Mouse (Mus musculus): Measurements from ENCODE around the gene Misp. TPM values are rescaled to one million over a fixed set of nuclear protein-coding genes. Genes with fewer than 3 reads are reported as not detected.
A peak's percentile ranks its signal among the peaks of the same experiment; 100 is the strongest.

Misp gene
- polyA plus RNA-seq, 1 experiment from 2014 or later, result 0.92 TPM

GRCm38 (mm10) chr10:79783920-79784800, 36.6 kb upstream of the Misp start:
- Histone ChIP-seq H3K4me3 (no peak overlapping the region), H3K27me3 (peaks cover 11% of the 10 kb centered on the region), H3K27ac (replicated peaks) (no peak overlapping the region), H3K4me1 (replicated peaks) (peaks cover 17% of the 10 kb centered on the region), H3K36me3 (no peaks in the 10 kb centered on the region), H3K9me3 (no peaks in the 10 kb centered on the region), H3K9ac (no peak overlapping the region), H3K4me2 (no peak overlapping the region)
- no peak for ATAC-seq (ENCODE audit: low FRiP score, low read depth)
- WGBS, result 30% methylated on average over 27 of the region's 27 CpGs

GRCm38 (mm10) chr10:79788386-79789158, 32.2 kb upstream of the Misp start:
- 0 out of 2 replicates have a peak, but pooled peaks have one; percentile 10 for ATAC-seq (ENCODE audit: low FRiP score, low read depth)
- H3K36me3 ChIP-seq, result no peaks in the 10 kb centered on the region
- H3K9ac ChIP-seq, result no peak overlapping the region
- H3K4me3 ChIP-seq, result no peak overlapping the region
- WGBS, result 36% methylated on average over 7 of the region's 7 CpGs
- H3K9me3 ChIP-seq, result no peaks in the 10 kb centered on the region
- peaks cover 6% of the 10 kb centered on the region for H3K4me1 ChIP-seq (replicated peaks)
- H3K27ac ChIP-seq (replicated peaks), result no peak overlapping the region
- no peak overlapping the region for H3K4me2 ChIP-seq
- no peaks in the 10 kb centered on the region for H3K27me3 ChIP-seq

GRCm38 (mm10) chr10:79789581-79789980, 31.2 kb upstream of the Misp start:
- H3K4me3 ChIP-seq, result no peak overlapping the region
- no peak for ATAC-seq (ENCODE audit: low FRiP score, low read depth)
- WGBS, result 56% methylated on average over 2 of the region's 2 CpGs
- H3K9ac ChIP-seq, result no peak overlapping the region
- H3K4me1 ChIP-seq (replicated peaks), result peaks cover 11% of the 10 kb centered on the region
- no peaks in the 10 kb centered on the region for H3K27me3 ChIP-seq
- no peaks in the 10 kb centered on the region for H3K36me3 ChIP-seq
- no peak overlapping the region for H3K4me2 ChIP-seq
- no peaks in the 10 kb centered on the region for H3K9me3 ChIP-seq
- H3K27ac ChIP-seq (replicated peaks), result no peak overlapping the region

GRCm38 (mm10) chr10:79790861-79791260, 29.9 kb upstream of the Misp start, which contains the start of gene Prss57:
TSS of gene Prss57 (minus strand) at chr10:79790961.
- no peak for ATAC-seq (ENCODE audit: low FRiP score, low read depth)
- WGBS, result 89% methylated on average over 4 of the region's 4 CpGs
- Histone ChIP-seq H3K27me3 (no peaks in the 10 kb centered on the region), H3K36me3 (no peaks in the 10 kb centered on the region), H3K9me3 (no peaks in the 10 kb centered on the region), H3K4me3 (no peak within 1 kb of the TSS), H3K27ac (replicated peaks) (no peak within 1 kb of the TSS), H3K9ac (no peak within 1 kb of the TSS), H3K4me2 (no peak within 1 kb of the TSS), H3K4me1 (replicated peaks) (peaks cover 24% of the 10 kb centered on the region)

GRCm38 (mm10) chr10:79792339-79793040, 28.3 kb upstream of the Misp start:
- no peaks in the 10 kb centered on the region for H3K36me3 ChIP-seq
- no peak for ATAC-seq (ENCODE audit: low FRiP score, low read depth)
- 86% methylated on average over 5 of the region's 5 CpGs for WGBS
- peaks cover 37% of the 10 kb centered on the region for H3K4me1 ChIP-seq (replicated peaks)
- no peak overlapping the region for H3K27ac ChIP-seq (replicated peaks)
- H3K4me3 ChIP-seq, result peak overlapping the region; percentile 98
- no peak overlapping the region for H3K9ac ChIP-seq
- H3K27me3 ChIP-seq, result no peaks in the 10 kb centered on the region
- no peaks in the 10 kb centered on the region for H3K9me3 ChIP-seq
- H3K4me2 ChIP-seq, result peak overlapping the region; percentile 87; the same call in 1 of the 2 replicates

GRCm38 (mm10) chr10:79793051-79793737, 27.6 kb upstream of the Misp start, which contains the start of gene Palm:
TSS of gene Palm (plus strand) at chr10:79793572.
- Histone ChIP-seq H3K4me3 (peak within 1 kb of the TSS; percentile 98), H3K4me1 (replicated peaks) (peaks cover 44% of the 10 kb centered on the region), H3K27ac (replicated peaks) (peak within 1 kb of the TSS; percentile 94), H3K4me2 (peak within 1 kb of the TSS; percentile 87), H3K9me3 (no peaks in the 10 kb centered on the region), H3K27me3 (no peaks in the 10 kb centered on the region), H3K36me3 (no peaks in the 10 kb centered on the region), H3K9ac (peak within 1 kb of the TSS; percentile 99)
- WGBS, result 6% methylated on average over 49 of the region's 51 CpGs
- peak; percentile 71 for ATAC-seq (ENCODE audit: low FRiP score, low read depth)

- H3K36me3 ChIP-seq, result no peaks in the 10 kb centered on the region
- peak; percentile 2 for ATAC-seq (ENCODE audit: low FRiP score, low read depth)
- peak overlapping the region; percentile 87 for H3K4me2 ChIP-seq
- H3K4me1 ChIP-seq (replicated peaks), result peaks cover 46% of the 10 kb centered on the region
- under 1% methylated on average over 36 of the region's 38 CpGs for WGBS
- peak overlapping the region; percentile 94 for H3K27ac ChIP-seq (replicated peaks)
- no peaks in the 10 kb centered on the region for H3K27me3 ChIP-seq
- H3K9me3 ChIP-seq, result no peaks in the 10 kb centered on the region
- peak overlapping the region; percentile 98 for H3K4me3 ChIP-seq
- H3K9ac ChIP-seq, result peak overlapping the region; percentile 99
Observed at GRCm38 (mm10) chr10:79793738-79794490, 26.9 kb upstream of the Misp start.

GRCm38 (mm10) chr10:79794491-79794931, 26.3 kb upstream of the Misp start:
- Histone ChIP-seq H3K9me3 (no peaks in the 10 kb centered on the region), H3K9ac (peak overlapping the region; percentile 99), H3K36me3 (no peaks in the 10 kb centered on the region), H3K27ac (replicated peaks) (peak overlapping the region; percentile 94), H3K27me3 (no peaks in the 10 kb centered on the region), H3K4me2 (peak overlapping the region; percentile 87), H3K4me3 (peak overlapping the region; percentile 98), H3K4me1 (replicated peaks) (peaks cover 49% of the 10 kb centered on the region)
- under 1% methylated on average over 10 of the region's 10 CpGs for WGBS
- ATAC-seq (ENCODE audit: low FRiP score, low read depth), result peak; percentile 38

GRCm38 (mm10) chr10:79795905-79796304, 24.9 kb upstream of the Misp start:
- Histone ChIP-seq H3K4me3 (no peak overlapping the region), H3K27me3 (no peaks in the 10 kb centered on the region), H3K4me2 (no peak overlapping the region), H3K9ac (no peak overlapping the region), H3K36me3 (no peaks in the 10 kb centered on the region), H3K27ac (replicated peaks) (no peak overlapping the region), H3K4me1 (replicated peaks) (peaks cover 57% of the 10 kb centered on the region), H3K9me3 (no peaks in the 10 kb centered on the region)
- 99% methylated on average over 3 of the region's 3 CpGs for WGBS
- no peak for ATAC-seq (ENCODE audit: low FRiP score, low read depth)

- Histone ChIP-seq H3K36me3 (no peaks in the 10 kb centered on the region), H3K27ac (replicated peaks) (0 out of 2 replicates have a peak overlapping the region, but pooled peaks have one; percentile 32), H3K9ac (no peak overlapping the region), H3K9me3 (no peaks in the 10 kb centered on the region), H3K4me2 (peak overlapping the region; percentile 28), H3K4me3 (0 out of 2 replicates have a peak overlapping the region, but pooled peaks have one; percentile 5), H3K4me1 (replicated peaks) (peaks cover 71% of the 10 kb centered on the region), H3K27me3 (no peaks in the 10 kb centered on the region)
- ATAC-seq (ENCODE audit: low FRiP score, low read depth), result no peak
- WGBS, result 41% methylated on average over 15 of the region's 15 CpGs
Observed at GRCm38 (mm10) chr10:79797326-79797725, 23.5 kb upstream of the Misp start.
